Mouse (Mus musculus) liver, embryonic 14.5 days (tissue): ENCODE data around the gene Cog6. TPM values are rescaled to one million over a fixed set of nuclear protein-coding genes. Genes with fewer than 3 reads are reported as not detected.

Experiments used
- ATAC-seq: fragments of 200-750 bp; cut with Nextera tagmentation; 2 replicates; pipeline ENCODE4 v1.8.0; 2017; ENCODE audit warnings: moderate number of reproducible peaks, mild to moderate bottlenecking, moderate library complexity; ENCODE audit not compliant: insufficient read depth
- DNase-seq, 3 experiments: peaks; one replicate each; pipeline ENCODE4 v3.0.0-alpha.2; 2012 to 2013; ENCODE audit warnings: low read depth in 3 of 3, low spot score in 3 of 3
- H3K27ac ChIP-seq: fragments of 300-500 bp; sonication (generic); 2 replicates; pipeline ENCODE4 v1.5.1; 2014; ENCODE audit warnings: moderate library complexity, mild to moderate bottlenecking, control low read depth, inconsistent platforms
- H3K27me3 ChIP-seq: fragments of 300-500 bp; sonication (generic); 2 replicates; pipeline ENCODE4 v1.6.1; 2014; ENCODE audit warnings: mild to moderate bottlenecking, low read length, moderate library complexity; ENCODE audit not compliant: control insufficient read depth, insufficient read depth
- H3K36me3 ChIP-seq: fragments of 300-500 bp; sonication (generic); replicated peaks from 2 replicates; pipeline ENCODE4 v1.6.1; 2014; ENCODE audit warnings: low read depth; ENCODE audit not compliant: control insufficient read depth, insufficient read depth
- H3K4me1 ChIP-seq, 2 experiments: fragments of 200-500 bp in 1 of 2; fragments of 300-500 bp in 1 of 2; sonication (generic) in 1 of 2; replicated peaks; 2 replicates each; pipeline ENCODE4 v1.6.1; 2012 to 2014; ENCODE audit warnings: antibody characterized with exemption in 1 of 2, inconsistent platforms in 1 of 2, low read length in 1 of 2; ENCODE audit not compliant: control insufficient read depth in 2 of 2, insufficient read depth in 2 of 2
- H3K4me2 ChIP-seq: fragments of 300-500 bp; sonication (generic); 2 replicates; pipeline ENCODE4 v1.6.1; 2014; ENCODE audit warnings: low read depth, mild to moderate bottlenecking, control low read depth, moderate library complexity
- H3K4me3 ChIP-seq, 2 experiments: fragments of 200-500 bp in 1 of 2; fragments of 300-500 bp in 1 of 2; sonication (generic) in 1 of 2; 2 replicates each; pipeline ENCODE4 v1.5.1; 2012 to 2014; ENCODE audit warnings: low read depth in 2 of 2, low read length in 2 of 2, mild to moderate bottlenecking in 2 of 2, control low read depth in 1 of 2, inconsistent platforms in 1 of 2, moderate library complexity in 1 of 2; ENCODE audit not compliant: insufficient read depth in 1 of 2
- H3K9ac ChIP-seq: fragments of 300-500 bp; sonication (generic); replicated peaks from 2 replicates; pipeline ENCODE4 v1.6.1; 2014; ENCODE audit warnings: mild to moderate bottlenecking, control low read depth, moderate library complexity
- H3K9me3 ChIP-seq: fragments of 300-500 bp; sonication (generic); 2 replicates; pipeline ENCODE4 v1.6.1; 2016; ENCODE audit warnings: low read length, mixed read lengths; ENCODE audit not compliant: control insufficient read depth
- CTCF ChIP-seq: IDR thresholded peaks from 2 replicates; pipeline ENCODE4 v1.5.1; 2016; ENCODE audit warnings: antibody characterized with exemption, low read depth, control low read depth
- EP300 ChIP-seq: IDR thresholded peaks from 2 replicates; pipeline ENCODE4 v1.6.1; 2016; ENCODE audit warnings: antibody characterized with exemption, low read depth
- WGBS: fragments of 180-500 bp; shearing (Covaris S2); extraction: QIAGEN DNeasy Blood & Tissue Kit; methylation state at CpG from one replicate; pipeline ENCODE4 v1.1.7; 2014; ENCODE audit not compliant: insufficient replicate concordance; 5-methylcytosine and 5-hydroxymethylcytosine counted together
- polyA plus RNA-seq, 2 experiments: library from polyadenylated mRNA; depleted of rRNA in 1 of 2; stranded (reverse) in 1 of 2; unstranded in 1 of 2; fragments of >200 nt; fragmentation: Nextera tagmentation in 1 of 2; extraction: Ambion mirVana in 1 of 2; gene quantifications; 2 replicates each; pipeline versions ENCODE4 v1.2.1 to v1.2.3; 2012 to 2014

Cog6 gene
- polyA plus RNA-seq (2012; rRNA removed): 6.5 and 7.3 TPM in 2 replicates
- 14.4 and 15.5 TPM in 2 replicates for polyA plus RNA-seq (2014; fragmentation: Nextera tagmentation; extraction: Ambion mirVana)

- Histone ChIP-seq H3K27ac (peak within 1 kb of the TSS; percentile 44), H3K36me3 (no peaks in the 10 kb centered on the region), H3K4me3 (peak within 1 kb of the TSS; percentile 73 to 90), H3K27me3 (no peaks in the 10 kb centered on the region), H3K9me3 (no peaks in the 10 kb centered on the region), H3K4me2 (peak within 1 kb of the TSS; percentile 89), H3K4me1 (peaks cover 0 to 4% of the 10 kb centered on the region in 2 experiments; a peak in 2 of 4 replicates), H3K9ac (peak within 1 kb of the TSS; percentile 76)
- TF ChIP-seq EP300 (no peak), CTCF (no peak)
- 4% methylated on average over 53 of the region's 53 CpGs for WGBS
- DNase-seq: peak; percentile 68 to 73 (median 71)
- peak; percentile 93 for ATAC-seq
Measured at GRCm38 (mm10) chr3:53016436-53017340, at the start of gene Cog6. Gene Cog6, minus strand, starts transcription at chr3:53017237.

- no peaks in the 10 kb centered on the region for H3K36me3 ChIP-seq
- no peak overlapping the region for H3K4me3 ChIP-seq
- no peaks in the 10 kb centered on the region for H3K9me3 ChIP-seq
- WGBS: 55% methylated on average over 4 of the region's 4 CpGs
- no peak overlapping the region for H3K9ac ChIP-seq
- no peak for TF ChIP-seq CTCF
- no peak for TF ChIP-seq EP300
- no peak overlapping the region for H3K27ac ChIP-seq
- no peaks in the 10 kb centered on the region for H3K4me1 ChIP-seq
- DNase-seq: no peak
- no peak overlapping the region for H3K4me2 ChIP-seq
- ATAC-seq: no peak
- no peaks in the 10 kb centered on the region for H3K27me3 ChIP-seq
Measured at GRCm38 (mm10) chr3:53066095-53066372, 49.0 kb upstream of the Cog6 start.

- TF ChIP-seq EP300: no peak
- no peak for TF ChIP-seq CTCF
Measured at GRCm38 (mm10) chr3:53065267-53066094, 48.4 kb upstream of the Cog6 start.

GRCm38 (mm10) chr3:53063423-53064147, 46.5 kb upstream of the Cog6 start:
- Histone ChIP-seq H3K9ac (no peak overlapping the region), H3K9me3 (no peaks in the 10 kb centered on the region), H3K4me3 (no peak overlapping the region), H3K27me3 (no peaks in the 10 kb centered on the region), H3K4me2 (no peak overlapping the region), H3K36me3 (no peaks in the 10 kb centered on the region), H3K27ac (no peak overlapping the region), H3K4me1 (no peaks in the 10 kb centered on the region)
- ATAC-seq: no peak
- no peak for TF ChIP-seq CTCF
- TF ChIP-seq EP300: no peak
- DNase-seq: no peak
- WGBS: 55% methylated on average over 13 of the region's 13 CpGs

More at GRCm38 (mm10) chr3:53065267-53066094, 48.4 kb upstream of the Cog6 start:
- Histone ChIP-seq H3K4me1 (no peaks in the 10 kb centered on the region), H3K36me3 (no peaks in the 10 kb centered on the region), H3K9me3 (no peaks in the 10 kb centered on the region), H3K4me2 (no peak overlapping the region), H3K4me3 (no peak overlapping the region), H3K9ac (no peak overlapping the region), H3K27me3 (no peaks in the 10 kb centered on the region), H3K27ac (no peak overlapping the region)
- DNase-seq: no peak
- ATAC-seq: no peak
- WGBS: 64% methylated on average over 13 of the region's 13 CpGs
